Mouse (Mus musculus) small intestine, adult 2 months (tissue): ENCODE results near the gene Mex3a.

Source experiments
- CTCF ChIP-seq: fragments of 200-500 bp; IDR thresholded peaks from 2 replicates; pipeline ENCODE4 v1.5.1; 2012; ENCODE audit warnings: low read depth, mild to moderate bottlenecking, control low read depth, inconsistent platforms, low read length, moderate library complexity, mixed read lengths; ENCODE audit not compliant: insufficient replicate concordance, insufficient read length; ENCODE audit errors: extremely low read depth
- POLR2A ChIP-seq: fragments of 200-500 bp; IDR thresholded peaks from 2 replicates; pipeline ENCODE4 v1.6.1; 2012; ENCODE audit warnings: low read depth, mild to moderate bottlenecking, control low read depth, inconsistent platforms, low read length, moderate library complexity

DNA sequence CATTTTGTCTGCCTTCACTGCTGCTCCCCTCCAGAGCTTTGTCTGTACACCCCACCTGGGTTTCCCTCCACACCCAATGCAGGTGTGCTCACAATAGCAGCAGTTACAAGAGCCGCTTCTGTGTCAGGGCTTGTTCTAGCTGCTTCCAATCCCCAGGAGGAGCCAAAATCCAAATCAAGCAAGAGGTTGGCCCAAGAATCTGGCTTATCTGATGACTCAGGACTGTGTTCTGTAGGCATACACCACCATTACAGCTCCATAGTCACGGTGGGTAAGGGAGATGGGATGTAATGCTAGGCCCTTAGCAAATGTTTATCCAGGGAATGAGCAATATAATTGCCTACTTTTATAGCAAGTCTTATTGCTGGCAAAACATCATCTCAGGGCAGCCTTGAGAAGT, 15.8 kb upstream of the Mex3a start:
- no peak for TF ChIP-seq CTCF
- TF ChIP-seq POLR2A: no peak
